Mouse (Mus musculus): ENCODE results near the gene Gstm6.

The Gstm6 gene

GRCm38 (mm10) chr3:107941261-107941660, 2.3 kb downstream of the Gstm6 start:
- no peak for DNase-seq (ENCODE audit: low spot score in 2 of 2)

- no peak for DNase-seq (ENCODE audit: low spot score in 2 of 2)
Observed at GRCm38 (mm10) chr3:107940524-107940923, 3.0 kb downstream of the Gstm6 start.

- DNase-seq (ENCODE audit: low spot score in 2 of 2) = peak in 1 of 2 experiments; percentile 54
Observed at GRCm38 (mm10) chr3:107939830-107940229, 3.7 kb downstream of the Gstm6 start.

GRCm38 (mm10) chr3:107939403-107939802, 4.1 kb downstream of the Gstm6 start:
- peak in 1 of 2 experiments; percentile 53 for DNase-seq (ENCODE audit: low spot score in 2 of 2)

- DNase-seq (ENCODE audit: low spot score in 2 of 2) = no peak
Observed at GRCm38 (mm10) chr3:107935888-107936287, 7.7 kb downstream of the Gstm6 start.

GRCm38 (mm10) chr3:107935268-107935667, 8.3 kb downstream of the Gstm6 start:
- no peak for DNase-seq (ENCODE audit: low spot score in 2 of 2)

GRCm38 (mm10) chr3:107932128-107932527, 11.4 kb downstream of the Gstm6 start:
- DNase-seq (ENCODE audit: low spot score in 2 of 2) = no peak

- peak; percentile 96 to 98 for DNase-seq (ENCODE audit: low spot score in 2 of 2)
Observed at GRCm38 (mm10) chr3:107931670-107932069, 11.9 kb downstream of the Gstm6 start, which contains the start of gene Gstm7. Gene Gstm7, minus strand, starts transcription at chr3:107931817.

GRCm38 (mm10) chr3:107931134-107931533, 12.4 kb downstream of the Gstm6 start:
- no peak for DNase-seq (ENCODE audit: low spot score in 2 of 2)

GRCm38 (mm10) chr3:107929731-107930130, 13.8 kb downstream of the Gstm6 start:
- no peak for DNase-seq (ENCODE audit: low spot score in 2 of 2)

GRCm38 (mm10) chr3:107929243-107929642, 14.3 kb downstream of the Gstm6 start:
- DNase-seq (ENCODE audit: low spot score in 2 of 2) = no peak

- DNase-seq (ENCODE audit: low spot score in 2 of 2) = no peak
Observed at GRCm38 (mm10) chr3:107928691-107929090, 14.9 kb downstream of the Gstm6 start.

- DNase-seq (ENCODE audit: low spot score in 2 of 2) = no peak
Observed at GRCm38 (mm10) chr3:107927841-107928240, 15.7 kb downstream of the Gstm6 start.

GRCm38 (mm10) chr3:107925335-107925734, 18.2 kb downstream of the Gstm6 start:
- no peak for DNase-seq (ENCODE audit: low spot score in 2 of 2)

GRCm38 (mm10) chr3:107920348-107920747, 23.2 kb downstream of the Gstm6 start:
- DNase-seq (ENCODE audit: low spot score in 2 of 2) = no peak

GRCm38 (mm10) chr3:107917783-107918408, 25.7 kb downstream of the Gstm6 start:
- peak in 1 of 2 experiments; percentile 36 for DNase-seq (ENCODE audit: low spot score in 2 of 2)

GRCm38 (mm10) chr3:107917097-107917496, 26.5 kb downstream of the Gstm6 start:
- no peak for DNase-seq (ENCODE audit: low spot score in 2 of 2)

- DNase-seq (ENCODE audit: low spot score in 2 of 2) = no peak
Observed at GRCm38 (mm10) chr3:107916674-107917073, 26.9 kb downstream of the Gstm6 start.

- no peak for DNase-seq (ENCODE audit: low spot score in 2 of 2)
Observed at GRCm38 (mm10) chr3:107905942-107906341, 37.6 kb downstream of the Gstm6 start.

GRCm38 (mm10) chr3:107900955-107901673, 42.4 kb downstream of the Gstm6 start:
- no peak for DNase-seq (ENCODE audit: low spot score in 2 of 2)

- no peak for DNase-seq (ENCODE audit: low spot score in 2 of 2)
Observed at GRCm38 (mm10) chr3:107898691-107899090, 44.9 kb downstream of the Gstm6 start.

GRCm38 (mm10) chr3:107895720-107896569, 47.6 kb downstream of the Gstm6 start, which contains the start of gene Gstm5:
Gene Gstm5, plus strand, starts transcription at chr3:107895821.
- peak; percentile 79 to 83 for DNase-seq (ENCODE audit: low spot score in 2 of 2)
